Mouse (Mus musculus): Measurements from ENCODE around the gene Tbk1. TPM values are rescaled to one million over a fixed set of nuclear protein-coding genes. Genes with fewer than 3 reads are reported as not detected.

Tbk1 gene
- total and polyA plus RNA-seq, 2 experiments from 2014 or later = 16.7 to 21.7 TPM

DNA sequence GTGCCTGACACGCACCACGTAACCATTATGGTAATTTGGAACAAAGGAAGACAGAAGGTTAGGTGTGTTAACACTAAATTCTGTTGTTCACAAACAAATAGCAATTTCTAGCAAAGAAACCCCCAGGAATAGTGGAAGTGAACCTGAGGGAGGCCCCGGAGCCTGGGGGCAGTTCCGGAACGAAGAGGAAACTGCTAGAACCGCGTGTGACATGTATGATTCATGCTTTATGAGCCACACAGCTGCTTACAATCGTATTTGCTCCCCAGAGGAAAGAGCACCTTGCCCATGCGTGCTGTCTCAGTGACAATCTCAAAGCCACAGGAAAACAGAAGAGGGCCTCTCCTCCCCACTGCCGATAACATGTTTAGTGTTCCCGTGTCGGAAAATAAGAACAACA lies 3.6 kb downstream of the Tbk1 start:
- DNase-seq (ENCODE audit: low spot score) (no peak), ATAC-seq (no peak)
- Histone ChIP-seq H3K4me2 (ENCODE audit: low read depth, low read length) (no peak overlapping the region), H3K36me3 (ENCODE audit: insufficient read depth, low read length) (peaks cover 25% of the 10 kb centered on the region), H3K27me3 (ENCODE audit: insufficient read depth, low read length) (no peaks in the 10 kb centered on the region), H3K27ac (no peak overlapping the region), H3K9me3 (ENCODE audit: low read length) (no peaks in the 10 kb centered on the region), H3K4me1 (ENCODE audit: insufficient read depth, low read length) (peaks cover 5% of the 10 kb centered on the region; the same call in 1 of the 2 replicates), H3K9ac (replicated peaks; ENCODE audit: low read length) (no peak overlapping the region), H3K4me3 (ENCODE audit: low read length) (no peak overlapping the region)
- no peak for TF ChIP-seq CTCF (IDR thresholded peaks at IDR 0.05; ENCODE audit: low read depth)
- 94% methylated on average over 12 of the region's 12 CpGs for WGBS

DNA sequence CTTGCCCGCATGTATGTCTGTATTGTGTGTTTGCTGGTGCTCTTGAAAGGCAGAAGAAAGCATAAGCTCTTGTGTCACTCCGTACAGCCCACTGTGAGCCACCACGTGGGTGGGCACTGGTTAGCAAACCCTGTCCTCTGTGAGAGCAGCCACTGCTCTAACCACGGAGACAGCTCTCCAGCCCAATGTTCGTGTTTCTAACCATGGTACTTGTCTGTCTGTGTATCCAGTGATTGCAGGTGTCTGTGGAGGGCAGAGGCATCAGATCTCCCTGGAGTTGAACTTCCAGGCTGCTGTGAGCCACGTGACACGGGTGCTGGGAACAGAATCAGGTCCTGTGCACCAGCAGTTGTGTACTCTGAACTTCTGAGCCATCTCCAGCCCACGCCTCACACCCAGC lies 4.3 kb downstream of the Tbk1 start:
- H3K36me3 ChIP-seq (ENCODE audit: insufficient read depth, low read length) = peaks cover 25% of the 10 kb centered on the region

DNA sequence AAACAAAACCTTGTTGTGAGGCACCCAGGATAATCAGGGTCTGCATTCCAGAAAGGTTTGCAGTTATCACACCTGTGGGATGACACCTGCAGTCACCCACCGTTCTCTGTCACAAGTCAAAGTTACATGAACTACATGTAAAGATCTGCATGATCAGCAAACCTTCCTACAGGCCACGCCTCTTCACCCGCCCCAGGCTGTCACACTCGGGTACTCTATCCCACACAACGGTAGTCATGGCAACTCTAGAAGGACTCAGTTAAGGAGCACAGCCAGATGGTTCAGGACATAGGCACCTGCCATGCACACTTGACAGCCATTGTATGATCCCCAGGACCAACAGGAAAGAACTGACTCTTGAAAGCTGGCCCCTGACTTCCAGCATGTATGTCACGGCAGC lies 5.2 kb downstream of the Tbk1 start:
- no peak overlapping the region for H3K4me3 ChIP-seq (ENCODE audit: low read length)
- H3K4me2 ChIP-seq (ENCODE audit: low read depth, low read length) = no peak overlapping the region
- peak; percentile 5 for DNase-seq (ENCODE audit: low spot score)
- H3K36me3 ChIP-seq (ENCODE audit: insufficient read depth, low read length) = peaks cover 25% of the 10 kb centered on the region
- H3K9me3 ChIP-seq (ENCODE audit: low read length) = no peaks in the 10 kb centered on the region
- ATAC-seq = no peak
- no peaks in the 10 kb centered on the region for H3K27me3 ChIP-seq (ENCODE audit: insufficient read depth, low read length)
- H3K27ac ChIP-seq = no peak overlapping the region
- WGBS = 58% methylated on average over 6 of the region's 6 CpGs
- peaks cover 5% of the 10 kb centered on the region; the same call in 1 of the 2 replicates for H3K4me1 ChIP-seq (ENCODE audit: insufficient read depth, low read length)
- no peak overlapping the region for H3K9ac ChIP-seq (replicated peaks; ENCODE audit: low read length)
- no peak for TF ChIP-seq CTCF (IDR thresholded peaks at IDR 0.05; ENCODE audit: low read depth)

More for the DNA sequence above, 4.3 kb downstream of the Tbk1 start:
- no peak for TF ChIP-seq CTCF (IDR thresholded peaks at IDR 0.05; ENCODE audit: low read depth)
- no peak for ATAC-seq
- DNase-seq (ENCODE audit: low spot score) = no peak
- Histone ChIP-seq H3K27ac (no peak overlapping the region), H3K9me3 (ENCODE audit: low read length) (no peaks in the 10 kb centered on the region), H3K4me1 (ENCODE audit: insufficient read depth, low read length) (peaks cover 5% of the 10 kb centered on the region; the same call in 1 of the 2 replicates), H3K4me3 (ENCODE audit: low read length) (no peak overlapping the region), H3K27me3 (ENCODE audit: insufficient read depth, low read length) (no peaks in the 10 kb centered on the region), H3K9ac (replicated peaks; ENCODE audit: low read length) (no peak overlapping the region), H3K4me2 (ENCODE audit: low read depth, low read length) (no peak overlapping the region)
- 95% methylated on average over 8 of the region's 8 CpGs for WGBS

DNA sequence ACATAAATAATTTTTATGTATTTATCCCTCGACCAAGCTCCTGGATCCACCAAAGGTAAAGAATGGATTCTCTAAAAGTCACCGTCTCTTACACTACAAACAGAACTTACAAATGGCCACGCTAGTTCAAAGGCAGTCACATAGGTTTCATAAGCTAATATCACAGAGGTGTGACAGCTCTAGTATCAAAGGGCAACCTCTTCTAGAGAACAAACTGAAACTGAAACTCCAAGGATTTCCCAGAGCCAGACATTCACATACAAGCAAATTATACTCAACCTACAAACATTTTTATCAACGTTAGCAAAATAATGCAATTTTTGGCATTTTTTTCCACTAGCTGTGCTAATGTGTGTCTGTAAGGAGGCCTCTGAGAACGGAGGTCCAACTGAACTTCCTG lies 6.2 kb downstream of the Tbk1 start:
- H3K9me3 ChIP-seq (ENCODE audit: low read length) = no peaks in the 10 kb centered on the region
- H3K27ac ChIP-seq = no peak overlapping the region
- WGBS = 99% methylated on average over 5 of the region's 5 CpGs
- H3K36me3 ChIP-seq (ENCODE audit: insufficient read depth, low read length) = peaks cover 30% of the 10 kb centered on the region
- H3K4me2 ChIP-seq (ENCODE audit: low read depth, low read length) = no peak overlapping the region
- H3K4me1 ChIP-seq (ENCODE audit: insufficient read depth, low read length) = peaks cover under 1% of the 10 kb centered on the region; the same call in 1 of the 2 replicates
- no peaks in the 10 kb centered on the region for H3K27me3 ChIP-seq (ENCODE audit: insufficient read depth, low read length)
- TF ChIP-seq CTCF (IDR thresholded peaks at IDR 0.05; ENCODE audit: low read depth) = no peak
- ATAC-seq = no peak
- no peak overlapping the region for H3K9ac ChIP-seq (replicated peaks; ENCODE audit: low read length)
- no peak for DNase-seq (ENCODE audit: low spot score)
- no peak overlapping the region for H3K4me3 ChIP-seq (ENCODE audit: low read length)

DNA sequence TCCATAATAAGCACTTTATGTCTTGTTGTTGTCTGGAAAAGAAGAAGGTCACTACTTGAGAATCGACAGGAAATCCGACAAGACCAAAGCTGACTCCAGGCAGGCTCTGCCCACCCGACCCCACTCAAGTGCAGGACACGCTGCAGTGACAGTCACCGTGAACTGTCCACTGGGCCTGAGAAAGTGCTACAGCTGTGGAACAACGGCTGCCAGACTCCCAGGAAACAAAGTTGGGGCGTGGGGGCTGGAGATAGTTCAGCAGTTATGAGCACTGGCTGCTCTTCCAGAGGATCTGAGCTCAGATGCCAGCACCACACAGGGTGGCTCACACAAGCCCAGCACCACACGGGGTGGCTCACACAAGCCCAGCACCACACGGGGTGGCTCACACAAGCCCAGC lies 10.2 kb downstream of the Tbk1 start:
- WGBS = 85% methylated on average over 9 of the region's 9 CpGs
- no peak for TF ChIP-seq CTCF (IDR thresholded peaks at IDR 0.05; ENCODE audit: low read depth)
- Histone ChIP-seq H3K9ac (replicated peaks; ENCODE audit: low read length) (no peak overlapping the region), H3K36me3 (ENCODE audit: insufficient read depth, low read length) (peaks cover 24% of the 10 kb centered on the region), H3K27ac (no peak overlapping the region), H3K27me3 (ENCODE audit: insufficient read depth, low read length) (no peaks in the 10 kb centered on the region), H3K4me1 (ENCODE audit: insufficient read depth, low read length) (no peaks in the 10 kb centered on the region), H3K4me3 (ENCODE audit: low read length) (no peak overlapping the region), H3K4me2 (ENCODE audit: low read depth, low read length) (no peak overlapping the region), H3K9me3 (ENCODE audit: low read length) (no peaks in the 10 kb centered on the region)
- DNase-seq (ENCODE audit: low spot score) = no peak
- ATAC-seq = no peak

DNA sequence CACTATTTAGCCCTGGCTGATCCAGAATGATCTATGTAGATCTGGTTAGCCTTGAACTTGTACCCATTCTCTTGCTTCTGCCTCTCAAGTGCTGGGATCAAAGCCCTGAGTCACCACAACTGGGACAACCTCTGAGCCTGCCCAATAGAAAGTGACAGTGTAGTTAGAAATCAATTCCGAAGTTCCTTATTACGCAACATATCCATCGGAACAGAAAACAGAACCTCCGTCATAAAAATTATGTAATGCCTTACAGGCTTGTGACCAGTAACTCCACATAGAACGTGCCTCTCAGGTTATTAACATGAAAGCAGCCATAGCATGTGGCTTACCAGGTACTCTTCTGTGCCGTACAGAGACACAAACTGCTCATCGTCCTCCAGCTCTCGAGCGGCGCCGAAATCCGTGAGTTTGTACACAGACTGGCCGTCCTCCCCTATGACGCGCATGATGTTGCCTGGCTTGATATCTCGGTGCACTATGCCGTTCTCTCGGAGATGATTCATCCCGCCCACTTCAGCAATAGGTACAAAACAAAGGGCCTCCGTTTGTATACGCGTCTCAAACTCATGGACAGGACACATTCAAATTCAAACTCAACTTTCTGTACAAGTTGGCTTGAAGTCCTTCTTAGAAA lies 15.0 kb downstream of the Tbk1 start:
- ATAC-seq (no peak), DNase-seq (ENCODE audit: low spot score) (no peak)
- Histone ChIP-seq H3K36me3 (ENCODE audit: insufficient read depth, low read length) (peaks cover 30% of the 10 kb centered on the region; the same call in 1 of the 2 replicates), H3K4me2 (ENCODE audit: low read depth, low read length) (no peak overlapping the region), H3K27ac (no peak overlapping the region), H3K4me1 (ENCODE audit: insufficient read depth, low read length) (no peaks in the 10 kb centered on the region), H3K27me3 (ENCODE audit: insufficient read depth, low read length) (no peaks in the 10 kb centered on the region), H3K4me3 (ENCODE audit: low read length) (no peak overlapping the region), H3K9ac (replicated peaks; ENCODE audit: low read length) (no peak overlapping the region), H3K9me3 (ENCODE audit: low read length) (no peaks in the 10 kb centered on the region)
- WGBS = 98% methylated on average over 22 of the region's 22 CpGs
- TF ChIP-seq CTCF (IDR thresholded peaks at IDR 0.05; ENCODE audit: low read depth) = no peak

DNA sequence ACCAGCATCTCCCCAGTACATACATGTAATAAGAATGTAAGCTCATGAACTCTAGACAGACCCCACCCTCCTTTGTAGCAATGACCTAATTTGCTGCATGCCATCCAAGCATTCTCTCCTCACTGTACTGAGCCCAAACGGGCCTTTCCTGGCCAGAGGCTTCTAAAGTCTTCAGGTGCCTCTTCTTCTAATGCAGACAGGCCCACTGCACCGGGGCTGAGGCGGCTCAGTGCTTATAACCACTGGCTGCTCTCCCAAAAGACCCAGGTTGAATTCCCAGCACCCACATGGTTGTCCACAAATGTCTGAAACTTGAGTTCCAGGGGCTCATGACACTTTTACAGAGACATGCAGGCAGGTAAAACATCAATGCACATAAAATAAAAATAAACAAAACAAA lies 15.6 kb downstream of the Tbk1 start:
- Histone ChIP-seq H3K9me3 (ENCODE audit: low read length) (no peaks in the 10 kb centered on the region), H3K36me3 (ENCODE audit: insufficient read depth, low read length) (peaks cover 30% of the 10 kb centered on the region; the same call in 1 of the 2 replicates), H3K9ac (replicated peaks; ENCODE audit: low read length) (no peak overlapping the region), H3K27ac (no peak overlapping the region), H3K4me2 (ENCODE audit: low read depth, low read length) (no peak overlapping the region), H3K27me3 (ENCODE audit: insufficient read depth, low read length) (no peaks in the 10 kb centered on the region), H3K4me1 (ENCODE audit: insufficient read depth, low read length) (no peaks in the 10 kb centered on the region), H3K4me3 (ENCODE audit: low read length) (no peak overlapping the region)
- no peak for TF ChIP-seq CTCF (IDR thresholded peaks at IDR 0.05; ENCODE audit: low read depth)
- ATAC-seq (no peak), DNase-seq (ENCODE audit: low spot score) (no peak)
- WGBS = 94% methylated on average over 3 of the region's 3 CpGs
